9 mouse cellular contexts compared by ENCODE assay signal in genomic region chr17:84585104-84585503, GRCm38 (mm10). TPM values are rescaled to one million over a fixed set of nuclear protein-coding genes. Genes with fewer than 3 reads are reported as not detected.
DNase-seq lines count a peak whose midpoint lies in the region; ATAC-seq and TF ChIP-seq lines count a peak whose summit lies in the region.
"Had no signal": no experiment of that assay in that cellular context is flagged by ENCODE, and none has a peak within 500 bp of the region (broad histone marks: within the 10 kb centered on the region; RNA-seq: fewer than 3 reads in every experiment).

No protein-coding gene starts in this region.

- peak overlapping the region; percentile 60 for H3K27ac ChIP-seq in gastrocnemius, adult 2 months
- no peak overlapping the region for H3K27ac ChIP-seq in stomach, embryonic 14.5 days (ENCODE audit: low read length)
- no peak overlapping the region for H3K27ac ChIP-seq in hindbrain, embryonic 14.5 days
- H3K27ac ChIP-seq: liver, embryonic 12.5 days had no signal

- no peak overlapping the region for H3K4me3 ChIP-seq in gastrocnemius, adult 2 months
- no peak overlapping the region for H3K4me3 ChIP-seq in stomach, embryonic 14.5 days (ENCODE audit: low read depth, low read length)
- H3K4me3 ChIP-seq in hindbrain, embryonic 14.5 days (replicated peaks; ENCODE audit: low read length) = no peak overlapping the region
- H3K4me3 ChIP-seq: liver, embryonic 12.5 days had no signal

- no peak overlapping the region for H3K4me2 ChIP-seq in stomach, embryonic 14.5 days (replicated peaks; ENCODE audit: low read depth, low read length)
- H3K4me2 ChIP-seq in hindbrain, embryonic 14.5 days (replicated peaks) = no peak overlapping the region
- H3K4me2 ChIP-seq: liver, embryonic 12.5 days had no signal

- no peaks in the 10 kb centered on the region for H3K9me3 ChIP-seq in stomach, embryonic 14.5 days (ENCODE audit: control insufficient read depth, low read depth, low read length)
- no peaks in the 10 kb centered on the region for H3K9me3 ChIP-seq in hindbrain, embryonic 14.5 days (ENCODE audit: control insufficient read depth, low read length)
- H3K9me3 ChIP-seq: liver, embryonic 12.5 days had no signal

- 67% methylated on average over 8 of the region's 8 CpGs for WGBS in stomach, embryonic 14.5 days
- WGBS in hindbrain, embryonic 14.5 days = 80% methylated on average over 8 of the region's 8 CpGs

- H3K36me3 ChIP-seq in stomach, embryonic 14.5 days (ENCODE audit: control insufficient read depth, insufficient read depth, low read length) = peaks cover 26% of the 10 kb centered on the region
- H3K36me3 ChIP-seq in hindbrain, embryonic 14.5 days (replicated peaks; ENCODE audit: control insufficient read depth, insufficient read depth) = no peaks in the 10 kb centered on the region
- H3K36me3 ChIP-seq: liver, embryonic 12.5 days had no signal

- no peaks in the 10 kb centered on the region for H3K27me3 ChIP-seq in stomach, embryonic 14.5 days (ENCODE audit: control insufficient read depth, insufficient read depth, low read length)
- no peaks in the 10 kb centered on the region for H3K27me3 ChIP-seq in hindbrain, embryonic 14.5 days (ENCODE audit: control insufficient read depth, insufficient read depth, low read length)
- H3K27me3 ChIP-seq: liver, embryonic 12.5 days had no signal

- DNase-seq in lung, postnatal 10 days = peak; percentile 40
- DNase-seq in lung, postnatal 4 days = no peak
- peak; percentile 53 for DNase-seq in gastrocnemius, adult 2 months
- peak; percentile 74 for DNase-seq in layer of hippocampus, adult 9-11 months
- DNase-seq in hindbrain, embryonic 14.5 days (ENCODE audit: low spot score) = no peak
- no peak for DNase-seq in thymus, adult 18-20 months
- DNase-seq: cerebellum, adult 9-11 months had no signal

- intact Hi-C loops in gastrocnemius, adult 2 months (cut with DNase I) = no loop called here

- H3K4me1 ChIP-seq in stomach, embryonic 14.5 days (ENCODE audit: control insufficient read depth, insufficient read depth, low read length) = no peaks in the 10 kb centered on the region
- H3K4me1 ChIP-seq in hindbrain, embryonic 14.5 days (replicated peaks; ENCODE audit: control insufficient read depth, insufficient read depth, low read length) = no peaks in the 10 kb centered on the region
- H3K4me1 ChIP-seq: liver, embryonic 12.5 days had no signal

- peak; percentile 37; the same call in 1 of the 2 replicates for ATAC-seq in stomach, embryonic 14.5 days (ENCODE audit: insufficient number of reproducible peaks, insufficient read depth, low FRiP score, low read depth)
- ATAC-seq in hindbrain, embryonic 14.5 days (ENCODE audit: low FRiP score) = no peak
- ATAC-seq: liver, embryonic 12.5 days had no signal

- no peak for TF ChIP-seq CTCF in gastrocnemius, adult 2 months (IDR thresholded peaks at IDR 0.05)

- H3K9ac ChIP-seq in stomach, embryonic 14.5 days (replicated peaks; ENCODE audit: low read depth, low read length) = no peak overlapping the region
- no peak overlapping the region for H3K9ac ChIP-seq in hindbrain, embryonic 14.5 days
- H3K9ac ChIP-seq: liver, embryonic 12.5 days had no signal

RNA-seq across cellular contexts. Expression of gene Dync2li1, which starts 41.2 kb away (rescaled TPM):
- total RNA-seq in gastrocnemius, adult 2 months (2021) = 1 to 10 TPM; 3.2 to 3.6 TPM
- polyA plus RNA-seq in stomach, embryonic 14.5 days (2014; fragmentation: Nextera tagmentation; extraction: Ambion mirVana) = 37.1 and 39.9 TPM in 2 replicates
- polyA plus RNA-seq in hindbrain, embryonic 14.5 days (2014; fragmentation: Nextera tagmentation; extraction: Ambion mirVana) = 33.4 and 34.8 TPM in 2 replicates

Comparison
In these comparisons a context has a peak if more than half of its experiments do, and no peak if none do; other contexts are left out.
1. DNase-seq: peak in lung, postnatal 10 days (single experiment), gastrocnemius, adult 2 months (single experiment) and layer of hippocampus, adult 9-11 months (single experiment); none in lung, postnatal 4 days (0 of 2), hindbrain, embryonic 14.5 days (single experiment) and thymus, adult 18-20 months (0 of 2).